Mouse (Mus musculus) megakaryocyte-erythroid progenitor cell, adult 5 weeks (primary cell): Measurements from ENCODE around the gene Ergic3. TPM values are rescaled to one million over a fixed set of nuclear protein-coding genes. Genes with fewer than 3 reads are reported as not detected.

Source experiments
- polyA plus RNA-seq: library from polyadenylated mRNA; stranded (reverse); fragments of >175 nt; gene quantifications from 2 replicates; pipeline ENCODE4 v1.2.3, GENCODE M21; 2012

Gene Ergic3
- 64.6 and 80.7 TPM in 2 replicates for polyA plus RNA-seq

GRCm38 (mm10) chr2:156007888-156008532 is at the start of gene Ergic3, which contains the start of gene 6430550D23Rik:
Gene Ergic3 (plus strand): TSS chr2:156008045.
Gene 6430550D23Rik (minus strand): TSS chr2:156007977.

GRCm38 (mm10) chr2:156052816-156053215 is 45.0 kb downstream of the Ergic3 start, which contains the start of gene Fer1l4:
Gene Fer1l4 (minus strand): TSS chr2:156052947.

DNA sequence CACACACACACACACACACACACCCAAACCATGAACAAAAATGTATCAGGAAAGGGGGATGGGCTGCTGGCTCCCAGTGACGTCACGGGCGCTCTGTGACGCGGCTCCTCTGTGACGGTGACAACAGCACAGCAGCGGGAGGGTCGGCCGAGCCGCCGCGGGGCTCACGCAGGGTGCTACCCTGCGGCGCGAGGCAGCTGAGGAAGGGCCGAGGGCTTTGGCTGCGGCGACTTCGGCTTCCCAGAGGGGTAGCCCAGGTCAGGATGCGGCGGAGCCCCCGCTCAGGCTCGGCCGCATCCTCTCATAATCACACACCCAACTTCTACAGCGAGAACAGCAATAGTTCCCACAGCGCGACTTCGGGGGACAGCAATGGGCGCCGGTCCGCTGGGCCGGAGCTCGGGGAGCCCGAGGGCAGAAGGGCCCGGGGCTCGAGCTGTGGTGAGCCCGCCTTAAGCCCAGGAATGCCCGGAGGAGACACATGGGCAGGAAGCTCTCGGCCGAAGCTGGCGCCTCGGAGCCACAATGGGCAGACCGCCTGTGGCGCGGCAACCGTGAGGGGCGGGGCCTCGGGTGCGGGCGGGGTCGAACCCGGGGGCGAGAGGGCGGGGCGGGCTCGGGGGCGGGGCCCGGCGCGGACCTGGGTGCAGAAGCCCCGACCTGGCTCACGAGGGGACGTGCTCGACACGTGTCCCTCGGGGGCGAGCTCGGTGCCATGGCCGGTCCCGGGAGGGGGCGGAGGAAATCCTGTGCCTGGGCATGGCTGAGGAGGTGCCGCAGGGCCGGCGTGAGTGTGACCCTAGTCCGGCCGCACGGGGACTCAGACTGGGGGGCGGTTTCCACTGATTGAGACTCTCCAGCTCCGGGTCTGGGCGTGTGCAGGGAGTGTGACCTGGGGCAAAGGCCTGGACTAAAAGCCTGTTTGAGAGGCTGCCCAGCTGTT is 57.5 kb downstream of the Ergic3 start, which contains the start of gene Spag4:
Gene Spag4, plus strand, starts transcription at position 77 of the 943 bp plus-strand sequence.

Other genes starting within 250 kb of the Ergic3 start
- 0.02 TPM in 1 of 2 replicates, not detected in the other for gene Mmp24, start 232.7 kb upstream of the Ergic3 start, polyA plus RNA-seq
- gene BC029722, start 188.6 kb upstream of the Ergic3 start, polyA plus RNA-seq = 29.8 and 30.1 TPM in 2 replicates
- 253 and 257 TPM in 2 replicates for gene Eif6, start 181.1 kb upstream of the Ergic3 start, polyA plus RNA-seq
- gene Fam83c, start 173.2 kb upstream of the Ergic3 start, polyA plus RNA-seq = 0.05 TPM in 1 of 2 replicates, not detected in the other
- 6.4 and 7.2 TPM in 2 replicates for gene Uqcc1, start 77.7 kb upstream of the Ergic3 start, polyA plus RNA-seq
- not detected in 2 replicates for gene Gm15557, start 67.3 kb upstream of the Ergic3 start, polyA plus RNA-seq
- not detected in 2 replicates for gene Gdf5, start 62.7 kb upstream of the Ergic3 start, polyA plus RNA-seq
- gene Cep250, start 51.6 kb upstream of the Ergic3 start, polyA plus RNA-seq = 24.5 and 39.8 TPM in 2 replicates
- gene 6430550D23Rik, start 68 bp upstream of the Ergic3 start, polyA plus RNA-seq = 0.38 and 1.4 TPM in 2 replicates
- 0.03 TPM in 1 of 2 replicates, not detected in the other for gene Fer1l4, start 44.9 kb downstream of the Ergic3 start, polyA plus RNA-seq
- 3.5 and 5.3 TPM in 2 replicates for gene Spag4, start 57.1 kb downstream of the Ergic3 start, polyA plus RNA-seq
- 36.1 and 36.4 TPM in 2 replicates for gene Cpne1, start 103.9 kb downstream of the Ergic3 start, polyA plus RNA-seq
- 4.0 and 4.6 TPM in 2 replicates for gene Rbm12, start 103.9 kb downstream of the Ergic3 start, polyA plus RNA-seq
- 2.8 and 3.6 TPM in 2 replicates for gene Gm28036, start 119.0 kb downstream of the Ergic3 start, polyA plus RNA-seq
- 262 TPM in 2 replicates for gene Romo1, start 136.0 kb downstream of the Ergic3 start, polyA plus RNA-seq
- gene Nfs1, start 136.1 kb downstream of the Ergic3 start, polyA plus RNA-seq = 25.1 and 26.9 TPM in 2 replicates
- gene Rbm39, start 172.2 kb downstream of the Ergic3 start, polyA plus RNA-seq = 330 and 499 TPM in 2 replicates
- 31.4 and 48.9 TPM in 2 replicates for gene Phf20, start 188.4 kb downstream of the Ergic3 start, polyA plus RNA-seq